Mouse (Mus musculus): ENCODE data around the gene Gdf5. TPM values are rescaled to one million over a fixed set of nuclear protein-coding genes. Genes with fewer than 3 reads are reported as not detected.

The Gdf5 gene
- total RNA-seq (2015; ENCODE audit: low replicate concordance) = not detected in 2 replicates
- not detected in 2 replicates for total RNA-seq (2017; ENCODE audit: low replicate concordance)

DNA sequence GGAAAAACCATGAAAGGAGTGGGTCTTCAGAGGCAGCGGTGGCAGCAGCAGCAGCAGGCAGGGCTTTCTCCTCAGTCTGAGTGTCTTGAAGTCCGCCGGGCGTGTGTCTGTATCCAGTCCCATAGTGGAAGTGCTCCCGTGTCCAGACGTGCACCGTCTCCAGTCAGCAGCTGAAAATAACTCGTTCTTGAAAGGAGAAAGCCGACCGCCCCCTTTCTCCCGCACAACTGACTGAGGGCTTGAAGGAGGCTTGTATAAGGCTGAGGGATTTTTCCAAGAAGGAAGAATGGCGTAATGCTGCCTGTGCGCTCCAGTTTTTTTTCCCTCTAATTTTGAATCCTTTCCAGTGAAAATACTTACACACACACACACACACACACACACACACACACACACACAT, at the start of gene Gdf5:
Gdf5 (minus strand) TSS at position 244 of the 400 bp plus-strand sequence.
- ATAC-seq (replicated peaks; ENCODE audit: low FRiP score, poor library complexity, severe bottlenecking) = no peak

DNA sequence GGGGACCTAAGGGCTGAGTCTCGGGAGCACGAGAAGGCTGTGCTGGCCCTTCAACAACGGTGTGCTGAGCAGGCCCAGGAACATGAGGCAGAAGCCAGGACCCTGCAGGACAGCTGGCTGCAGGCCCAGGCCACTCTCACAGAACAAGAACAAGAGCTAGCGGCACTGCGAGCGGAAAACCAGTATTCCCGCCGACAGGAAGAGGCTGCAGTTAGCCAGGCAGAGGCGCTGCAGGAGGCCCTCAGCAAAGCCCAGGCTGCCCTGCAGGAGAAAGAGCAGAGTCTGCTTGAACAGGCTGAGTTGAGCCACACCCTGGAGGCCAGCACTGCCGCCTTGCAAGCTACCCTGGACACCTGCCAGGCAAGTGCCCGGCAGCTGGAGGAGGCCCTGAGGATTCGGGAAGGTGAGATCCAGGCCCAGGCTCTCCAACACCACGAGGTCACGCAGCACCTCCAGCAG, 46.7 kb upstream of the Gdf5 start:
- ATAC-seq (replicated peaks; ENCODE audit: low FRiP score, poor library complexity, severe bottlenecking) = peak; percentile 80

DNA sequence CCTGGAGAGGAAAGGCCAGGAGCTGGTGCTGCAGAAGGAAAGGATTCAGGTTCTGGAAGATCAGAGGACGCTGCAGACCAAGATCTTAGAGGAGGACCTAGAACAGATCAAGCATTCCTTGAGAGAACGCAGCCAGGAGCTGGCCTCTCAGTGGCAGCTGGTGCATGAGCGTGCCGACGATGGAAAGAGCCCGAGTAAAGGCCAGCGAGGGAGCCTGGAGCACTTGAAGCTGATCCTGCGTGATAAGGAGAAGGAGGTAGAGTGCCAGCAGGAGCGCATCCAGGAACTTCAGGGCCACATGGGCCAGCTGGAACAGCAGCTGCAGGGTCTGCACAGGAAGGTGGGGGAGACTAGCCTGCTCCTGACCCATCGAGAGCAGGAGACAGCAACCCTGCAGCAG, 46.0 kb upstream of the Gdf5 start:
- ATAC-seq (replicated peaks; ENCODE audit: low FRiP score, poor library complexity, severe bottlenecking) = no peak

DNA sequence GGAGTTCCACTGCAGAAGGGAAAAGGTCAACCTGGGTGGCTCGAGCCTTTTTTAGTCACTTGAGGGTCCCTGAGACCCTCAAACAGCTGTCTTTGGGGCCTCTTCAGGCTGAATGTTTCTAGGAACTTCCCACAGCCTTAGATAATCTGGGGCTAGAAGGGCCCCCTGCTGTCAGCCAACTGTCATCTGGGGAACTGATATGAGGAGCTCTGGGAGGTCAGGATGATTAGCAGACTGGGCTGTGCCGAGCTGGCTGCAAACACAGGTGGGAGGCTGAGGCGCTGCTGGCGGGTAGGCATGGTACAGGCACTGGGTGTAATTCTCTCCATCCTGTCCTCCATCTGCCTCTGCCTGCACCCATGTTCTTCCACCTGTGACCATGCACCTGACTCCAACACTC, 43.9 kb upstream of the Gdf5 start:
- peak; percentile 84 for ATAC-seq (replicated peaks; ENCODE audit: low FRiP score, poor library complexity, severe bottlenecking)

DNA sequence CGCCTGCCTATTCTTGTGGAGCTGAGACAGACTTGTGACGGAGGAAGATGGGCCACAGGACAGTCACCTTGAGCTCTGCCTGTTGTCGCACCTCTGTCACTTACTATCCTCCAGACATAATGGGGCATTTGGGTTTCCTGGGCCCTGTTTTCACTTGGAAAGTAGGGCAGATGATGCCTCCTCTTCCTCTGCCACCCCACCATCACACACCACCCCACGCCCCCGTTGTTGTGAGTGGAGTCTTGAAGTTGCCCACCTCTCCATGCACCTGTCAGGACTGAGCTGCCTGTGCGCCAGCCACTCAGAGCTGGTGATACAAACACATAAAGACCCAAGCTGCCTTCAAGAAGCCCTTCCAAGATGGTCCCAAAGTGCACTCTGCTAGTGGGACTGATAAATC, 42.0 kb upstream of the Gdf5 start:
- no peak for ATAC-seq (replicated peaks; ENCODE audit: low FRiP score, poor library complexity, severe bottlenecking)

DNA sequence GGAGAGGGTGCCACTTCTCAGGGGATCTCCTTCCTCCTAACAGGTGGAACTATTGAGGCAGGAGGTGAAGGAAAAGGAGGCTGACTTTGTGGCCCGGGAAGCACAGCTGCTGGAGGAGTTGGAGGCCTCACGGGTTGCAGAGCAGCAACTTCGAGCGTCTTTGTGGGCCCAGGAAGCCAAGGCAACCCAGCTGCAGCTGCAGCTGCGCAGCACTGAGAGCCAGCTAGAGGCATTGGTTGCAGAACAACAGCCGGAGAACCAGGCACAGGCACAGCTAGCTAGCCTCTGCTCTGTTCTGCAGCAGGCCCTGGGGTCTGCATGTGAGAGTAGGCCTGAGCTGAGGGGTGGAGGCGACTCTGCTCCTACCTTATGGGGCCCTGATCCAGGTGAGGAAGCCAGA, 40.6 kb upstream of the Gdf5 start:
- ATAC-seq (replicated peaks; ENCODE audit: low FRiP score, poor library complexity, severe bottlenecking) = no peak

DNA sequence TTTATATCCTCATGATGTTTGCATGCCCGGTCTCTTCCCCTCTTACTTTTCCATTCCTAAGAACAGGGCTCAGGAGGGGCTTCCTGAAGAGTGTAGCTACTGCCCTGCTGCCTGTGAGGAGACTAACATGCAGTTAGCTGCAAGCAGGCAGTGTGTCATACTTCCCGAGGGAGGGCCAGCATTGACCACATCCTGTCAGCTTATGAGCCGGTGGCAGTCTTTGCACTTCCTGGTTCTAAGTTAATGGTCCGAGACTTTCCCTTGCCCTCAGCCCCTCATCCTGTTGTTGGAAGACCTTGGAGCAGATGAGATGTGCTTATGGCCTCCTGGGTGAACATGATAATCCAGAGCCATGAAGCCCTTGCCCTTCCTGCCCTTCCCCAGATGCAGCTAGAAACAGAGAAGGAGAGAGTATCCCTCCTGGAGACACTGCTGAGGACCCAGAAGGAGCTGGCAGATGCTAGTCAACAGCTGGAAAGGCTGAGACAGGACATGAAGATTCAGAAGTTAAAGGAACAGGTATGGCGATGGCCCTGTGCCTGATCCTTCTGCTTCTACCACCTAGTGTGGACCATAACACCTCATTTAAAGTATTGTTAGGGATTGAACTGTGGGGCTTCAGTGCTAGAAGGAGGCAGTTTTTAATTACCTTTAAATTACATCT, 34.3 kb upstream of the Gdf5 start:
- ATAC-seq (replicated peaks; ENCODE audit: low FRiP score, poor library complexity, severe bottlenecking) = no peak

DNA sequence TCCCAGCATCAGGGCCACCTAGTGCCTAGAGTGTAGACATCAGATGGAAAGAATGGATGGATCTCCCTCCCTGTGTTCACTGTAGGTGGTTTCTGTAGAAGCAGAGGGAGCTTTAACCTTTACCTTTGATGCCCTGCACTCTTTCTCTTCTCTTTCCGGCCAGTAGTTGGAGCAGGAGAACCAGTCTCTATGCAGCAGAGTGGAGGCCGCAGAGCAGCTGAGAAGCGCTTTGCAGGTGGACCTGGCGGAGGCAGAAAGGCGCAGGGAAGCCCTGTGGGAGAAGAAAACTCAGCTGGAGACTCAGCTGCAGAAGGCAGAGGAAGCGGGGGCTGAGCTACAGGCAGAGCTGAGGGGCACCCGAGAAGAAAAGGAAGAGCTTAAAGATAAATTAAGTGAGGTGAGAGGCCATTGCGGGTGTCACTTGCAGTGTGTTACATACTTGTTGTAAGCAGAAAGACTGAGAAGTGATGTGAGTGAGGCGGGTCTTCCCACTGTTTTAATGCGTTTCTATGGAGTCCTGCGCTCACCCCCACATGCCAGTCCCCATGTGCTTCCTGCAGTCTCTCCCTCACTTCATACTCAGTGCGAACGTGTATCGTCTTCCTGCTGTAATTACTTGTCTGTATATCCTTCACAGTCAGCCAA, 29.0 kb upstream of the Gdf5 start:
- ATAC-seq (replicated peaks; ENCODE audit: low FRiP score, poor library complexity, severe bottlenecking) = no peak

DNA sequence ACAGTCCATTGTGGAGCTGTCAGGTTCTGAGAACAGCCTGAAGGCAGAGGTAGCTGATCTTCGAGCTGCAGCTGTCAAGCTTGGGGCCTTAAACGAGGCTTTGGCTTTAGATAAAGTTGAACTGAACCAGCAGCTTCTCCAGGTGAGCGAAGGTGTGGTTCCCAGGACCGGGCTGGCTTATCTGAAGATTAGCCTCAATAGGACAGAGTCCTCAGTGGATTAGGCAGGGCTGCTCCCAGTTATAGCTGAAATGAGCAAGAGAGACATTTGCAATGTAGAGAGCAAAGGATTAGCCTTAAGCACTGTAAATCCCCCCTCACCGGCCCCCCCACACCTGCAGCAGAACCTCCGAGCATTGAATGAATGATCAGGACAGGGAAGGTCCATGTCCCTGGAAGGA, 28.2 kb upstream of the Gdf5 start:
- no peak for ATAC-seq (replicated peaks; ENCODE audit: low FRiP score, poor library complexity, severe bottlenecking)

DNA sequence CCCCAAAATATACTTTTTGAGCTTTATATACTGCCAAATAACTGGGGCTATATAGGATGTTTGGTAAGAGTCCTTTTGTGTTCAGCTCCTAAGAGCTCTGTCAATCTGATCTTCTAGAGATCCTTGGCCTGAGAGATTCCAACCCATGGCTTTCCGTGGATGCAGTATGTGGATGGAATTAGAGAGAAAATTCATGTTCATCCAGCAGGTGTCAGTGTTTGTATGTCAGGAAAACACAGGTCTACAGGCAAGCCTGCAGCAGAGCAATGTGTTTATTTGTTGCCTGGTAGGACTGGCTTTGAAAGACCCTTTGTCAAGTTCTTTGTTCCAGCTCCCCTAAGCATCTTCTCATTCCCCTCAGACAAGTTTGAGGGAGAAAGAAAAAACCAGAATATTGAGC, 17.8 kb upstream of the Gdf5 start:
- no peak for ATAC-seq (replicated peaks; ENCODE audit: low FRiP score, poor library complexity, severe bottlenecking)

DNA sequence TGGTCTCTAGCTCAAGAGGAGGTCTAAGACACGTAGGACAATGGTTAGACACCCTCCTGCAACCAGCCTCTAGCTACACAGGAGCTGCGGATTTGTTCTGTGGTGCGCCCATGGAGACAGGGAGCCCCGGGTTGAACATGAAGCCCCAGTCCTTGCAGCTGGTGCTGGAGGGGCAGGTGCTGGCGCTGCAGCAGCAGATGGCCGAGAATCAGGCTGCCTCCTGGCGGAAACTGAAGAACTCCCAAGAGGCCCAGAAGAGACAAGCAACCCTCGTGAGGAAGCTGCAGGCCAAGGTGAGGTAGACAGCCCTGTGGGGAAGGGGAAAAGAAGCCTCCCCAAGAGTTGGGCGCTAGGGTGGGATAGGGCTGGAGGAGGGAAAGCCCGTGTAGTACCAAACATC, 16.7 kb upstream of the Gdf5 start:
- no peak for ATAC-seq (replicated peaks; ENCODE audit: low FRiP score, poor library complexity, severe bottlenecking)

DNA sequence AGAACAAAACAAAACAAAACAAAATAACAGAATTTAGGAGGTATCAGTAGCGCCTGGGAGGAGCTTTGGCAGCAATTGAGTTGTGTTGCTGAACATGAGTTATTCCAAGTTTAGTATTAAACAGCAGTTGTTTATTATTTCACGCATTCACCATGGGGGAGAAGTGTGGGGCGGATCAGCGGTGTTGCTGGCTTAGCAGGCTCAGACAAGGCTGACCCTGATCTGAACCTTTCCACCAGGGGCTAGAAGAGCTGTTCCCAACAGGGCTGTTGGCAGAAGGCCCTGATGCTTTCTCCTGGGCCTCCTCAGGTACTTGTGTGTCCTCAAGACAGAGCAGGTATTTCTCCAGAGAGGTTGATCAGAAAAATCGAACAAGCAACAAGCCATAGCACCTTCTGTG, 14.8 kb upstream of the Gdf5 start:
- ATAC-seq (replicated peaks; ENCODE audit: low FRiP score, poor library complexity, severe bottlenecking) = no peak

DNA sequence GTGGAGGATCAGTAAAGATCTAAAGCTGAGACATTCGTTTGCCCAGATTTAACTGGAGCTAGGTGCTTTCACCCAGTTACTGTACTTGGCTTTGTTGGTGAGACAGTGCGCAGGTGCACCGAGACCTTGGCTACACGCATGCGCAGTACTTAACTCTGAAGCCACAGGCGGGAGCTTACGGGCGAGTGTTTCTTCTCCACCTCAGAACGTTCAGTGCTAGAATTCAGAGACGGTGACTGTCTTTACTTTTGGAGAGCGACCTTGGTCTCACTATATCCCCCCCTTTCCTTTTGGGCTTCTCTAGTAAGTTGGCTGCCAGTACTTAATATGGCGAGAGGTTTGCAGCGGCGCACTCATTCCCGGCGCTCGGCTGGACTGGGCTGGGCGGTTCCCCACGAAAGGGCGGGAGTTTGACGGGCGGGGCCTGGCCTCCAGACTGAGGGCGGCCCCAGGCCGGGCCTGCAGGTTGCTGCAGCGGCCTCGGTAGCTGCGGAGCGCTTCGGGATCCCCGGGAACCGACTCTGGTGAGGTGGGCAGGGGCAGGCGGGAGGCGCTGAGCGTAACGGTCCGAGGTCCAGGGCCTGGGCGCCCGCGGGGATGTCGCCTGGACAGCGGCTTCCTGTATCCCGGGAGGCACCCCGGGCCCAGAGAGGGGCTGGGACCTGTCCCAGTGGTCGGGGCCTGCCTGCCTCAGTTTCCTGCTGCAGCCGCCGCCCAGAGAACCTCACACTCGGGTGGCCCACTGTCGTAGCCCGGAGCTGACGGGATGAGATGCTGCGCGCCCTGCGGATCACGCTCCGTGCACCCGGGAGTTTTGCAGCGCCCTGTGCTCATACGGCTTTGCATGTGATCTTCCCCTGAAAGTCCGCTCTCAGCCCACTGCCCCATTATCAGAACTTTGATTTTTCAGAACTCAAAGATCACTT, 11.2 kb upstream of the Gdf5 start, which contains the start of gene Cep250:
Cep250 (plus strand) TSS at position 325 of the 926 bp plus-strand sequence.
- peak; percentile 98 for ATAC-seq (replicated peaks; ENCODE audit: low FRiP score, poor library complexity, severe bottlenecking)

DNA sequence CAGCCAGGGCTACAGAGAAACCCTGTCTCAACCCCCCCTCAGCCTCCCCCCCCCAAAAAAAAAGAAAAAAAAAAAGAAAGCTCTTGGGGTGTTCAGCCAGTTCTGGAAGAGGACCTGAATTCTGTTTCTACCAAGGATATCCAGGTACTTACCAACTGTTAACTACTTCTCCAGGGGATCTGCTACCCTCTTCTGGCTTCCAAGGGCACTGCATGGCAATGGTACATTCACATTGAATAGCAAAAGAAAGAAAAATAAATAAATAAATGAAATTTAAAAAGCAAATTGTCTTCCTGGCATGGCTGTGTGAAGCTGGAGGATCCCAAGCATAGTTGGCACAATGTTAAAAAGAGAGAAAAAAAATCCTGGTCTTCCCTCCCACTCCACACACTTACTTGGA, 6.8 kb upstream of the Gdf5 start:
- ATAC-seq (replicated peaks; ENCODE audit: low FRiP score, poor library complexity, severe bottlenecking) = no peak

DNA sequence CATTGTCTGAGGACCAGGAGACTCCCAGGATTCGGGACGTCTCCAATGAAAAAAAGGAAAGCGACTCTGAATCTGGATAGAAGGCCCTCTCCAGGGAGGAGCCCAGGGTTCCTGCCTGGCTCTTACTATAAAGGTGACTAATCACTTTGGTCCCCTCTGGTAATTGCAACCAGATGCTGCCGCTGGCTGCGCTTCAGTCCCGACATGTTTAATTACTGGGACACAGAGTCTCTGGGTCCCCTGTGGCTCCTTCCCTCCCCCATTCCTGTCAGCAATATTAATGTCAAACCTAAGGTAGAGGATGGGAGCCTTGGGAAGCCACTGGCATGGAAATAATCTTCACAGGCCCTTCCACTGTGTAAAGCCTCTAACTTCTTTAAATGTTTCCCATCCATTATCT, 4.2 kb upstream of the Gdf5 start:
- no peak for ATAC-seq (replicated peaks; ENCODE audit: low FRiP score, poor library complexity, severe bottlenecking)

DNA sequence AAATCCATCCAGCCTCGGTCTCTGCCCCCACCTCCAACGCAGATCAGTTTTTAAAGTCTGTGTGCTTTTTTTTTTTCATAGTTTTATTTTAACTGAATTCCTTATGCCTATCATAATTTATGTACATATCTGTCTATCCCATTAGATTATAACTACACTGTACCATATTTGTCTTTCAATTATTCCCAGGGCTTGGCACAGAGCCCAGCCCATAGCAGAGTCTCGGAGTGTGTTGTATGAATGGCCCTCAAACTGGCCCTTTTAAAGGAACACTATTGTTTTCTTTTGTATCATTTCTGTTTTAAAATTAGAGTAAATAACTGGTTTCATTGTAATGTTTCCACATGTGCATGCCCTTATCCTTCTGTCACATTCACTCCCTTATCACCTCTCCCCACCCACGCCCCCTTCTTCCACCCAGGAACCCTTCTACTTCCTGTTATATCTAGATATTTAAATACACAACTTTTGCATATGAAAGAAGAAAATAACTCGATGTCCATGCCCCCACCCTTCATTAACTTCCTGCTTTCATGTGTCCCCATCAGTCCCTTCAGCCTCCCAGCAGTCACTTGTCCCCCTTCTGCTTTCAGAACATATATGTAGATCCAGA, 2.3 kb upstream of the Gdf5 start:
- peak; percentile 53; the same call in 1 of the 2 replicates for ATAC-seq (replicated peaks; ENCODE audit: low FRiP score, poor library complexity, severe bottlenecking)

DNA sequence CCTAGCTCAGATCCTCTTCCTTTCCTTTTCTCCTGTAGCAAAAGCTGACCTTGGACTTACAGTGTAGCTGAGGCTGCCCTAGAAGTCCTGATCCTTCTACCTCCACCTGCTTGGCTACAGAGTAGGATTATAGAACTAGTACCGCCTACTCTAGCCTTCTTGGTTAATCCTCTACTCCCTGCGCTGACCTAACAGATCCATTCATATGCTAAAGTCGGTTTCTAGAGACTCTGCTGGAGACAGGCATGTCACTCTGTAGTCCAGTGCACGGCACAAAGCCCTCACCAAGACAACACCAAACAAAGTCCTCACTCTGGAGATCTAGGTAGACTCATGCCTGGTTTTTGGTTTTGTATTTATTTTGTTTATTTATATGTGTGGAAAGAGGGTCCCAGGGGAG, 1.3 kb upstream of the Gdf5 start:
- no peak for ATAC-seq (replicated peaks; ENCODE audit: low FRiP score, poor library complexity, severe bottlenecking)

DNA sequence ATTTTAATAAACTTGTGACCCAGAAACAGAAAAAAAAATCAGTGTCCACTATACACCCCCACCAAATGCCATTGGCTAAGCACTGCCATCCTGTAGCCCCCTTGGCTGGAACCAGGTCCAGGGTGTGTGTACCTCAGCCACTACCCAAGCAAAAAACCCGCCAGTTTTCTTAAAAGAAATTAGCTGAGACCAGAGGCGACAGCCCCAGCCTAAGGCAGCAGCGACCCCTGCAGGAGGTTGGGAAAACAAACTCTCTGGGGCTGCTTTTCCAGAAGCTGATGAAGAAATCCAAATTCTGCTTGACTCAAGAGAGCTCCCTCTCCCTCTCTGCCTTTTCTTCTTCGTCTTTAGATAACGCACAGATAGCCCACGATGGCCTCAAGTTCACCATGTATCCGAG, 902 bp upstream of the Gdf5 start:
- peak; percentile 45 for ATAC-seq (replicated peaks; ENCODE audit: low FRiP score, poor library complexity, severe bottlenecking)

DNA sequence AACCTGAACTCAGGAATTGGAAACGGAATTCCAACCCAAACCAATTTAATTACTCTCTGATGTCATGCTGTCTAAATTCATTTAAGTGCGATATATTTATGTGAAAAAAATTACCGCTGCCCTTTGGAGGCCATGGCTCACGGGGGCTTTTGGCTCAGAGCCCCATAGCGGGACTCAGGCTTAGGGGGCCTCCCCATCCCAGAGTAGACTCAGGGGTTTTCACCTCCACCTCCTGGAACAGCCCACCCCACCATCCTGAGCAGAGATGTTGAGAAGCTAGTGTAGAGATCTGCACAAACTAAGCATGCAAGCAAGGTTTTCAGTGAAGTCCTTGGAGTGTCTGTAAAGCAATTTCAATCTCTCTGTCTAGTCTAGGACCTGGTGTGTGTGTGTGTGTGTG, 413 bp upstream of the Gdf5 start:
- ATAC-seq (replicated peaks; ENCODE audit: low FRiP score, poor library complexity, severe bottlenecking) = no peak

DNA sequence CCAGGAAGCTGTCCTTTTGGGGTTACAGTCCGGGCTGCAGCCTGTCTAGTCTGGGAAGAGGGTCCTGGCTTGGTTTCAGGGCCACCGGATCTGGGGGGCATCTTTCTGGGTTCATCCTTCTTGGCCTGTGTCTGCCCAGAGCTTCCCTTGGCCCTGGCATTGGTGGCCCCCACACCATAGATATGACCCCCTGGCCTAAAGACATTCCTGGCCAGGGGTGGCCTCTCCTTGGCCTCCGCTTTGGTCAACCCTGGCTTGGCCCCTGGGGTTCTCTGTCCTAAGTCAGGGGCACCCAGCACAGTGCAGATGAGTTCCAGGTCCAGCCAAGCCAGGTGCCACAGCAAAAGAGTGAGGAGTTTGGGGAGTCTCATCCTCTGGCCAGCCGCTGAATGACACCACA, 482 bp downstream of the Gdf5 start:
- no peak for ATAC-seq (replicated peaks; ENCODE audit: low FRiP score, poor library complexity, severe bottlenecking)

All from erythroid progenitor cell, adult 5-6 weeks (primary cell).